Mouse (Mus musculus): ENCODE results near the gene Kcnj6. TPM values are rescaled to one million over a fixed set of nuclear protein-coding genes. Genes with fewer than 3 reads are reported as not detected.

Gene Kcnj6
- polyA plus RNA-seq, 1 experiment from 2014 or later: 0.10 TPM

DNA sequence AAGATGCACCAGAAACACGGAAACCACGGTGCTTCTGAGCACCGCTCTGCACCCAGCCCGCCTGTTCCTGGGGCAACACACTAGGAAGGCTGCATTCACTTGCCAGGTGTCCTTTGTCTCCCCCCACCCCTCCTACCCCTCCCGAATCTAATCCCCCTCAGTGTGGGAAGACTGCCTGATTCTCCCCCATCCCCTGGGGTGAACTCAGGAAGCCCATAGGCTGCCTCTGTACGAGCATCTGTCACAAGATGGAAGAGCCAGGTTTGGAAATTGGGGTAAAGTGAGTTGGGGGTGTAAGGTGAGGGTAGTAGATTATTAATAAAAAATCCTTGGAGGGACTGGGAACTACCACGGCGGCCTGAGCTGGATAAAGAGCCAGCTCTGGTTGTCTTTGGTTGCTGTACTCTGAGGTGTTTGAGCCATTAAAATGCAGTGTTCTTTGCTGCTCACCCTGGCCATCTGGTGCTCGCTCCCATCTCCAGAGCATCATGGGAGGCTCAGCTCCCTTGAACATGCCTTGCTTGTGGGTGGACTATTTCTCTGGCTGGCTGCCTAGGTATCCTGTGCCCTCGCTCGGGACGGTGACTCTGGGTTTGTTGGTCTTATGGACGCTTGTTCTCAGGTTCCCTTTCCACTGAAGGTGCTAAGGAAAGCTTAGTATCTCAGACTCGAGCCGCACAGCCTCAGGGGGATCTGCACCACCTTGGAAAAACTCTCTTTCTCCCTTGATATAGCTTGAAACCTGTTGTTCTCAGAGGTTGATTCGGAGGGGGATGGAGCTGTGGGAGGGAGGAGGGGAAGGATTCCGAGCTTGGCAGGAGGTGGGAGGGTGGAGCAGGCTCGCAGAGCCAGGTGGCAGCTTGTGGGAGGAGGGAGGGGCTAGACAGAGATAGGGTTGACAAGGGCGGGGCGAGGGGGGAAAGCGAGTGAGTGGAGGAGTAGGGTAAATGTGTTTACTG, 65.9 kb downstream of the Kcnj6 start:
- no peak overlapping the region for H3K9ac ChIP-seq
- no peak overlapping the region for H3K27ac ChIP-seq
- no peaks in the 10 kb centered on the region for H3K9me3 ChIP-seq (replicated peaks)
- peak overlapping the region; percentile 44 for H3K4me2 ChIP-seq
- no peaks in the 10 kb centered on the region for H3K36me3 ChIP-seq
- WGBS: 6% methylated on average over 21 of the region's 21 CpGs
- peaks cover 3% of the 10 kb centered on the region; the same call in 1 of the 2 replicates for H3K4me1 ChIP-seq (replicated peaks)
- H3K27me3 ChIP-seq: 0 out of 2 replicates have a peak, but pooled peaks cover 7% of the 10 kb centered on the region
- H3K4me3 ChIP-seq: no peak overlapping the region
- ATAC-seq (replicated peaks; ENCODE audit: insufficient number of reproducible peaks, insufficient read depth, low FRiP score, low read depth): no peak

DNA sequence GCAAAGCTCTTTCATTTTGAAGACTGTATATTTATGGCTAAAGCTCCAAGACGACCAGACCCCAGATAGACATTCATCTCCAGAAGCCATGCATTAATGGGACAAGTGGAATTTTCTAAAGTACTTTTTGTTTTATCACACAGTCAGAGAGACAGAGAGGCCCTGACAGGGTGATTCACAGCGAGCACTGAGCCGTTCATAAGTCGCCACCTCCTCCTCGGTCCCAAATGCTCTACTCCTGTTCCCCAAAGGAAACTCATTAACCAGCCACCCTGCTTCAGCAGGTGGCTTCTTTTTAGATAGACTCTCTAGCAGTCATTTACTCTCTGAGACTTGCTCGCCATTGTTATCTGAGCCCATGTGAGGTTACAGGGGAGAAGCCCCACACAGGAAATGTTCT, 72.1 kb downstream of the Kcnj6 start:
- no peak overlapping the region for H3K27ac ChIP-seq
- H3K9me3 ChIP-seq (replicated peaks): no peaks in the 10 kb centered on the region
- ATAC-seq (replicated peaks; ENCODE audit: insufficient number of reproducible peaks, insufficient read depth, low FRiP score, low read depth): no peak
- WGBS: 49% methylated on average over 6 of the region's 6 CpGs
- no peaks in the 10 kb centered on the region for H3K4me1 ChIP-seq (replicated peaks)
- H3K36me3 ChIP-seq: no peaks in the 10 kb centered on the region
- no peak overlapping the region for H3K4me2 ChIP-seq
- H3K27me3 ChIP-seq: no peaks in the 10 kb centered on the region
- H3K9ac ChIP-seq: no peak overlapping the region
- no peak overlapping the region for H3K4me3 ChIP-seq

DNA sequence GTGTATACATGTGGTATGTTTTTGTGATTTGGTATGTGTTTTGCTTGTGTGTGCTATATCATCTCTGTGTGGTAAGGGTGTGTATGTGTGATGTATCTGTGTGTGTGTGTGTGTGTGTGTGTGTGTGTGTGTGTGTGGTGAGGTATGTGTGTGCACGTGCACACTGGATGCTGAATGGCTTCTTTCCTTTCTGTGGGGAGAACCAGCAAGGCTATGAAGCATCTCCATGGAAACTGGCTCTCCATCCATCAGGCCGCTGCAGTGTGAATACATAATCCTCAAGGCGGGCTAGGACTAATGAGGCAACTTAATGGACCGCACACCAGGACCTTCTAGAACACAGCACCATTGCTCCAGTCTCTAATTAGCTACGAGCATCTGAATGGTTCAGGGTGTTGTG, 78.3 kb downstream of the Kcnj6 start:
- Histone ChIP-seq H3K36me3 (no peaks in the 10 kb centered on the region), H3K27ac (no peak overlapping the region), H3K4me1 (replicated peaks) (no peaks in the 10 kb centered on the region), H3K9ac (no peak overlapping the region), H3K27me3 (no peaks in the 10 kb centered on the region), H3K4me2 (no peak overlapping the region), H3K9me3 (replicated peaks) (no peaks in the 10 kb centered on the region), H3K4me3 (no peak overlapping the region)
- no peak for ATAC-seq (replicated peaks; ENCODE audit: insufficient number of reproducible peaks, insufficient read depth, low FRiP score, low read depth)
- WGBS: 77% methylated on average over 5 of the region's 5 CpGs

DNA sequence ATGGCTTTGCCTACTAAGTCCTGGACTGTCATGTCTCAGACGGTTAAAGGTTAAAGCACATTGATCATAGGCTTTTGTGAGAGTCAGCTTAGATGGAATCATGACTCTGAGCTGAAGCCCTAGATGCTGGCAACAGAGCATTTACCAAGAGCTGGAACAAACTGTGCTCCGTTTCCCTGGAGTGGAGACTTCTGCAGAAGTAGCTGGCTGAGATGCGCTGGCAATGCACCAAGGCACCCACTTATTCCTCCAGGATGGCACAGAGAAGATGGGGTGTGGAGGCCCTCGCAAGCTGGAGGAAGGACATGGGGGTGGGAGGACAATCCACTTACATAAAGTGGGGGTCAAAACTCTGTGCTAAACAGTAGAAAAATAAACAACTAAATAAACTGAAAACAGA, 91.5 kb downstream of the Kcnj6 start:
- no peaks in the 10 kb centered on the region for H3K9me3 ChIP-seq (replicated peaks)
- no peaks in the 10 kb centered on the region for H3K36me3 ChIP-seq
- no peak overlapping the region for H3K9ac ChIP-seq
- no peak overlapping the region for H3K27ac ChIP-seq
- no peak overlapping the region for H3K4me2 ChIP-seq
- H3K4me3 ChIP-seq: no peak overlapping the region
- no peak for ATAC-seq (replicated peaks; ENCODE audit: insufficient number of reproducible peaks, insufficient read depth, low FRiP score, low read depth)
- WGBS: 87% methylated on average over 4 of the region's 4 CpGs
- H3K4me1 ChIP-seq (replicated peaks): no peaks in the 10 kb centered on the region
- H3K27me3 ChIP-seq: no peaks in the 10 kb centered on the region

DNA sequence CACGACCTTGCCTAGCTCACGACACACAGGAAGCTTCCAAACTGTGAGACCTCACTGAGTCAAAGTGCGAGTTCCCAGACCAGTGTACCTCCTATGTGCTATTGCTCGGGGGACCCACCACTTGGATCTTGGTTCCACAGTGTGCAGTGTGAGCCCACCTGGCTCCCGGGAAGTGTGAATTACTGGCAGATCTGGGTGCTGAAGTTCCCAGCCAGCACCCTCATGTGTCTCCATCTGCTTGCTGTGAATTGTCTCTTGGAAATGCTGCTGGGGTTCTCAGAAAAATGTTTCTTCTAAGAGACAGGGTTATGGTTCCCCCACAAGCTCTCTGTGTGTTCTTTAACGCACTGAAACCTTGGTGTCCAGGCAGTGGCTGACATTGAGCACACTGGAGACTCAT, 98.7 kb downstream of the Kcnj6 start:
- Histone ChIP-seq H3K27me3 (no peaks in the 10 kb centered on the region), H3K4me1 (replicated peaks) (no peaks in the 10 kb centered on the region), H3K9me3 (replicated peaks) (no peaks in the 10 kb centered on the region), H3K9ac (no peak overlapping the region), H3K4me2 (no peak overlapping the region), H3K4me3 (no peak overlapping the region), H3K36me3 (no peaks in the 10 kb centered on the region), H3K27ac (no peak overlapping the region)
- ATAC-seq (replicated peaks; ENCODE audit: insufficient number of reproducible peaks, insufficient read depth, low FRiP score, low read depth): no peak
- WGBS: 76% methylated on average over 6 of the region's 6 CpGs

DNA sequence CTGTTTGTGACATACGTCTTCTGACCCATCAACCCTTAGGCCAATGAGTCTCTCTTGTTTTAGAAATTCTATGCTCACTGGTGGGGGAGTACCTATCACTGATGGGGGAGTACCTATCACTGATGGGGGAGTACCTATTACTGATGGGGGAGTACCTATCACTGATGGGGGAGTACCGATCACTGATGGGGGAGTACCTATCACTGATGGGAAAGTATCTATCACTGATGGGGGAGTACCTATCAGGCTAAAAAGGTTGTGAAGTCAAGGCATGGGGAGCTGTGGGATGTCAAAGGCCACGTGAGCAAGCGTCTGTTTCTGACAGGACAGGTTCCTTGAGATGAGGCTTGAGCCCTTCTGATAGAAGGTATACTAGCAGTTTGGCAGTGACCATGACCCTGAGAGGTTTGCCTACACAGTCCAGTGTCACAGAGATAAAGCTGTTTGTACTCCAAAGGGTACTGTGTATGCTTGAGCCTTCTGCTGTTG, 105.3 kb downstream of the Kcnj6 start:
- no peak overlapping the region for H3K27ac ChIP-seq
- 0 out of 2 replicates have a peak, but pooled peaks cover 2% of the 10 kb centered on the region for H3K4me1 ChIP-seq (replicated peaks)
- H3K36me3 ChIP-seq: no peaks in the 10 kb centered on the region
- H3K9me3 ChIP-seq (replicated peaks): no peaks in the 10 kb centered on the region
- H3K4me2 ChIP-seq: no peak overlapping the region
- no peak for ATAC-seq (replicated peaks; ENCODE audit: insufficient number of reproducible peaks, insufficient read depth, low FRiP score, low read depth)
- no peak overlapping the region for H3K9ac ChIP-seq
- no peaks in the 10 kb centered on the region for H3K27me3 ChIP-seq
- WGBS: 80% methylated on average over 4 of the region's 4 CpGs
- no peak overlapping the region for H3K4me3 ChIP-seq

DNA sequence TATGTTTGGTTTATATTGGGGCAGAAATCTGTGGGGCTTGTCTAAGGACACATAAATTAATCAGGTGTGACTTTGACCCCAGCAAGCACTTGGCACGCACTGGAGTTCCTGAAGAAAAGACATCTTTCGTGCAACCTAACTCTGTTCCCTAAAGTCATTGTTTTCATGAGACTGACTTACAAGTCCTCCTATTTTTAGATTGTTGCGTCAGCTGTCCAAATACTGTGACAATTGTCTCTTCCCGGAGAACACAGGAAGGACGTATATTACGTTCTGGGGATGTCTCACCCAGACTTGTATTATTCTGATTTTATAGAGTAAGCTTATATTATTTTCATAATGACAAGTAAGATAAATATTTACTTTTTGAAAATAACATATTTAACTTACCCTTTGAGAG, 106.9 kb downstream of the Kcnj6 start:
- Histone ChIP-seq H3K27me3 (no peaks in the 10 kb centered on the region), H3K36me3 (no peaks in the 10 kb centered on the region), H3K4me1 (replicated peaks) (0 out of 2 replicates have a peak, but pooled peaks cover 2% of the 10 kb centered on the region), H3K9ac (no peak overlapping the region), H3K4me2 (no peak overlapping the region), H3K27ac (no peak overlapping the region), H3K4me3 (no peak overlapping the region), H3K9me3 (replicated peaks) (no peaks in the 10 kb centered on the region)
- ATAC-seq (replicated peaks; ENCODE audit: insufficient number of reproducible peaks, insufficient read depth, low FRiP score, low read depth): no peak
- 45% methylated on average over 6 of the region's 6 CpGs for WGBS

DNA sequence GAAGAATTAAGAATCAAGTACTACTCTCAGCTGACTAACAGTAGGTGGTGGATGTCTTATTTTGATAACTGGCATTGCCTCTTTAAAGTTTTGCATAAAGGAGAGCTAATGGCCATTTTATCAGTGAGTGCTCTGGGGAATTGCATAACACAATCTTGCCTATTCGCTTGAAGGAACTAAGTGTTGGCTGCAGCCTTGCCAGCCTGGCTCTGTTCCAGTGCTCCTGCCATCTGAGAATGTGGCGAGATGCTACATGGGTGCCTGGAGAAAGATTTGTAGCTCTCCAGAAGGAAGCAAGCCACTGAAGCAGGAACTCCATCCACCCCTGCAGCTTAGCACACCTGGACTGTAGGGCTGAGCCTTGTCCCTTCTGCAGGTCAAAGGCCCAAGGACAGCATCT, 107.4 kb downstream of the Kcnj6 start:
- Histone ChIP-seq H3K4me2 (no peak overlapping the region), H3K4me1 (replicated peaks) (0 out of 2 replicates have a peak, but pooled peaks cover 2% of the 10 kb centered on the region), H3K27ac (no peak overlapping the region), H3K27me3 (no peaks in the 10 kb centered on the region), H3K9ac (no peak overlapping the region), H3K4me3 (no peak overlapping the region), H3K36me3 (no peaks in the 10 kb centered on the region), H3K9me3 (replicated peaks) (no peaks in the 10 kb centered on the region)
- ATAC-seq (replicated peaks; ENCODE audit: insufficient number of reproducible peaks, insufficient read depth, low FRiP score, low read depth): no peak
- 53% methylated on average over 2 of the region's 2 CpGs for WGBS

DNA sequence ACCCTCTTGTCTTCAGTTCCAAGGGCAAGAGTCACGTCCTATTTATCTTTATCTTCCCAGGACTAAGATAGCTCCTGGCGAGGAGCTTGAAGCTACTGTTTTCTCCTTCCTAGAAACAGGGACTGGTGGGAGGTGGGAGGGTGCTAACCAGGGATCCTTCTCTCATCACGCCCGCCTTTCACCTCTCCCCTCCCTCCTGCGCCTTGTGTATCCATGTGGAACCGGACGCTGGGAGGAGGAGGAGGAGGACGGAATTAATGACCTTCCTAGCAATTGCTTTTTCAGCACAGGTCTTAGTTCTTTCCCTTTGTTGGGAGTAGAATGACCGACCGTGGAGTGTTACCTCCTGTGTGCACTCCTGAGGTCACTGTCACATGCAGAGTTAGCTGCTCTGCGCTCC, 108.9 kb downstream of the Kcnj6 start:
- Histone ChIP-seq H3K9me3 (replicated peaks) (no peaks in the 10 kb centered on the region), H3K27ac (no peak overlapping the region), H3K9ac (no peak overlapping the region), H3K4me1 (replicated peaks) (0 out of 2 replicates have a peak, but pooled peaks cover 2% of the 10 kb centered on the region), H3K4me2 (no peak overlapping the region), H3K36me3 (no peaks in the 10 kb centered on the region), H3K27me3 (no peaks in the 10 kb centered on the region), H3K4me3 (no peak overlapping the region)
- 58% methylated on average over 10 of the region's 11 CpGs for WGBS
- no peak for ATAC-seq (replicated peaks; ENCODE audit: insufficient number of reproducible peaks, insufficient read depth, low FRiP score, low read depth)

DNA sequence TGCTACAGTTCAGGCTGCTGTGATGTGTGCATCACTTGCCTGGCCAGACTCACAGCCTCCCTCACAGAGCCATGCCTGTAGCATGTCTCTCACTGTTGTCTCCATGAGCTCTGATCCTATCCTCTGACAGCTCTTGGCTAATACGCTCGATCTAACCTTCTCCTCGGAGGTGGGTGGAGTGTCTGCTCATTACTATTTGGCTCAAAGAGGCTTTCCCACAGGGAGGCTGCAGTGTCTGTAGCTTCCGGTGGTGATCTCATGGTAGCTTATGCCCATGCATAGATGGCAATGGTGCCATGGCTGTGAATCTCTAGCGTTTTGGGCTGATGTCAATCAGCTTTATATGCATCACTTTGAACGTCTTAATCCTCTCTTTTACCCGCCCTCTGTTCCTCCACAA, 111.1 kb downstream of the Kcnj6 start:
- 0 out of 2 replicates have a peak, but pooled peaks cover 2% of the 10 kb centered on the region for H3K4me1 ChIP-seq (replicated peaks)
- H3K4me2 ChIP-seq: no peak overlapping the region
- ATAC-seq (replicated peaks; ENCODE audit: insufficient number of reproducible peaks, insufficient read depth, low FRiP score, low read depth): no peak
- no peak overlapping the region for H3K4me3 ChIP-seq
- no peak overlapping the region for H3K9ac ChIP-seq
- no peaks in the 10 kb centered on the region for H3K27me3 ChIP-seq
- no peaks in the 10 kb centered on the region for H3K9me3 ChIP-seq (replicated peaks)
- no peak overlapping the region for H3K27ac ChIP-seq
- no peaks in the 10 kb centered on the region for H3K36me3 ChIP-seq
- 76% methylated on average over 7 of the region's 7 CpGs for WGBS

DNA sequence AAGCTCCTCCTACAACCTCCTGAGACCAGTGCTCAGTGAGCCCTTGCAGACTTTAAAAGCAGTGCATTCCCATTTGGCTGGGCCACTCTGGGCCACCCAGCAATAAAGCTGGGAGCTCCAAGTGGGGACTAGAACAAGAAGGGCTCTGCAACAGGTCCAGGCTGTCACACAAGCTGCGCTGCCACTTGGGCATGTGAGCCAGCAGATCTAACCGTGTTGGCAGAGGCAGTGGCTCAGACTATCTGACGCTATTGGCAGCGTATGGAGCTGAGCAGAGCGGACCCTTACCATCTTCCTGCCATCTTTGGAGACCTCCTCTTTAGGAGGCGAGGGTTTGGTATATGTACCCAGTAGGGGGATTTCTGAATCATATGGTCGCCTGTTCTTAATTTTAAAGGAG, 112.4 kb downstream of the Kcnj6 start:
- H3K9ac ChIP-seq: no peak overlapping the region
- H3K4me2 ChIP-seq: no peak overlapping the region
- no peak for ATAC-seq (replicated peaks; ENCODE audit: insufficient number of reproducible peaks, insufficient read depth, low FRiP score, low read depth)
- WGBS: 78% methylated on average over 7 of the region's 7 CpGs
- H3K36me3 ChIP-seq: no peaks in the 10 kb centered on the region
- H3K27me3 ChIP-seq: no peaks in the 10 kb centered on the region
- H3K27ac ChIP-seq: no peak overlapping the region
- H3K4me3 ChIP-seq: no peak overlapping the region
- no peaks in the 10 kb centered on the region for H3K4me1 ChIP-seq (replicated peaks)
- no peaks in the 10 kb centered on the region for H3K9me3 ChIP-seq (replicated peaks)

DNA sequence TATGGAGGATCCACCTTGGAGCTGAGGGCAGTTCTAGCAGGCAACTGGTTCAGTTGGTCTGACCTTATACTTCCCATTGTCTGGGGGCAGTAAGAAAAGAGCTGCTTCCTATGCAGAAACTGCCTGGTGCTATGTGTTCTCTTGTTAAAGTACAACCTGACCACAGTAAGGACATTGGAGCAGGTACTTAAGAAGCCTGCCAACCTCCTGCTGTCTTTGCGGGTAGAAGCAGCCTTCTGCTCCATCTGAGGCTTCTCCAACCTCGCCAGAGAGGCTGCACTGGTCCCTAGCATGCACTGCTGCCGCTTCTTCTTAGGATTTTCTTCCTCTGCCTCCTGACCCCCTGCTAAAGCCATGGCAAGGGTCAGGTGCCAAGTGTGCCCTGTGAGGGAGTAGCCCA, 113.6 kb downstream of the Kcnj6 start:
- WGBS: 71% methylated on average over 3 of the region's 3 CpGs
- ATAC-seq (replicated peaks; ENCODE audit: insufficient number of reproducible peaks, insufficient read depth, low FRiP score, low read depth): no peak
- H3K27ac ChIP-seq: no peak overlapping the region
- no peaks in the 10 kb centered on the region for H3K9me3 ChIP-seq (replicated peaks)
- H3K4me2 ChIP-seq: no peak overlapping the region
- H3K4me1 ChIP-seq (replicated peaks): no peaks in the 10 kb centered on the region
- no peak overlapping the region for H3K4me3 ChIP-seq
- no peaks in the 10 kb centered on the region for H3K36me3 ChIP-seq
- H3K27me3 ChIP-seq: no peaks in the 10 kb centered on the region
- H3K9ac ChIP-seq: no peak overlapping the region

All from heart, embryonic 15.5 days (tissue).